Mouse (Mus musculus) intestine, embryonic 16.5 days (tissue): Measurements from ENCODE around the gene Gm853. TPM values are rescaled to one million over a fixed set of nuclear protein-coding genes. Genes with fewer than 3 reads are reported as not detected.

Source experiments
- ATAC-seq: fragments of 200-750 bp; cut with Nextera tagmentation; 2 replicates; pipeline ENCODE4 v1.8.0; 2017; ENCODE audit warnings: moderate TSS enrichment, moderate library complexity
- H3K27ac ChIP-seq: fragments of 300-500 bp; sonication (generic); 2 replicates; pipeline ENCODE4 v1.5.1; 2014; ENCODE audit warnings: mild to moderate bottlenecking, low read length
- H3K27me3 ChIP-seq: fragments of 300-500 bp; sonication (generic); replicated peaks from 2 replicates; pipeline ENCODE4 v1.6.1; 2014; ENCODE audit warnings: low read length, control low read depth, mixed read lengths; ENCODE audit not compliant: control insufficient read depth, insufficient read depth
- H3K36me3 ChIP-seq: fragments of 300-500 bp; sonication (generic); 2 replicates; pipeline ENCODE4 v1.6.1; 2014; ENCODE audit warnings: low read length, control low read depth; ENCODE audit not compliant: control insufficient read depth, insufficient read depth
- H3K4me1 ChIP-seq: fragments of 300-500 bp; sonication (generic); 2 replicates; pipeline ENCODE4 v1.6.1; 2014; ENCODE audit warnings: low read length, control low read depth, mixed read lengths; ENCODE audit not compliant: control insufficient read depth, insufficient read depth
- H3K4me2 ChIP-seq: fragments of 300-500 bp; sonication (generic); 2 replicates; pipeline ENCODE4 v1.6.1; 2014; ENCODE audit warnings: low read depth, low read length, control low read depth
- H3K4me3 ChIP-seq: fragments of 300-500 bp; sonication (generic); 2 replicates; pipeline ENCODE4 v1.5.1; 2014; ENCODE audit warnings: mild to moderate bottlenecking, low read length
- H3K9ac ChIP-seq: fragments of 300-500 bp; sonication (generic); 2 replicates; pipeline ENCODE4 v1.6.1; 2014; ENCODE audit warnings: low read depth, low read length
- H3K9me3 ChIP-seq: fragments of 300-500 bp; sonication (generic); 2 replicates; pipeline ENCODE4 v1.6.1; 2016; ENCODE audit warnings: low read length, control low read depth; ENCODE audit not compliant: control insufficient read depth
- WGBS: fragments of 180-500 bp; shearing (Covaris S2); extraction: QIAGEN DNeasy Blood & Tissue Kit; methylation state at CpG from one replicate; pipeline ENCODE4 v1.1.7; 2014; 5-methylcytosine and 5-hydroxymethylcytosine counted together
- polyA plus RNA-seq: library from polyadenylated mRNA; unstranded; fragments of >200 nt; fragmentation: Nextera tagmentation; extraction: Ambion mirVana; gene quantifications from 2 replicates; pipeline ENCODE4 v1.2.1, GENCODE M21; 2015

The Gm853 gene
- polyA plus RNA-seq, result not detected in 2 replicates

DNA sequence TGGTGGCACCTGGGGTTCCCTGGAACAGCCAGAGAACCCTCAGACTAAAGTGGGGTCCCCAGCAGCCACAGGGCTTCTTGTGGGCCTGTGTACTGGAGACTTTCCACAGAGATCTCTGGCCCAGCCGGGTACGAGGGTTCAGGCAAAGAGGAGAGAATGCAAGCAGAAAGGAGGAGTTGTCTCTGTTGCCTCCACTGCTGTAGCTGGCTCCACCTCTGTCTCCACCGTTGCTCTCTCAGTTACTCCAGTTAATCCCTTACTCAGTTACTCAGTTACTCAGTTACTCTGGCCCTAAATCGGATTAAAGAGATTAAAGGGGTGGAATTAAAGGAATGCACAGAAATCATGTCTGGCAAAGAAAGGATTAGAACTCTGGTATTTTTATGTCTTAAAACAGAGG, at the start of gene Gm853:
Gene Gm853, minus strand, starts transcription at position 223 of the 400 bp plus-strand sequence.
- Histone ChIP-seq H3K4me2 (no peak within 1 kb of the TSS), H3K9me3 (no peaks in the 10 kb centered on the region), H3K36me3 (no peaks in the 10 kb centered on the region), H3K4me3 (no peak within 1 kb of the TSS), H3K4me1 (no peaks in the 10 kb centered on the region), H3K9ac (no peak within 1 kb of the TSS), H3K27me3 (no peaks in the 10 kb centered on the region), H3K27ac (no peak within 1 kb of the TSS)
- WGBS, result 54% methylated on average over 4 of the region's 4 CpGs
- no peak for ATAC-seq

DNA sequence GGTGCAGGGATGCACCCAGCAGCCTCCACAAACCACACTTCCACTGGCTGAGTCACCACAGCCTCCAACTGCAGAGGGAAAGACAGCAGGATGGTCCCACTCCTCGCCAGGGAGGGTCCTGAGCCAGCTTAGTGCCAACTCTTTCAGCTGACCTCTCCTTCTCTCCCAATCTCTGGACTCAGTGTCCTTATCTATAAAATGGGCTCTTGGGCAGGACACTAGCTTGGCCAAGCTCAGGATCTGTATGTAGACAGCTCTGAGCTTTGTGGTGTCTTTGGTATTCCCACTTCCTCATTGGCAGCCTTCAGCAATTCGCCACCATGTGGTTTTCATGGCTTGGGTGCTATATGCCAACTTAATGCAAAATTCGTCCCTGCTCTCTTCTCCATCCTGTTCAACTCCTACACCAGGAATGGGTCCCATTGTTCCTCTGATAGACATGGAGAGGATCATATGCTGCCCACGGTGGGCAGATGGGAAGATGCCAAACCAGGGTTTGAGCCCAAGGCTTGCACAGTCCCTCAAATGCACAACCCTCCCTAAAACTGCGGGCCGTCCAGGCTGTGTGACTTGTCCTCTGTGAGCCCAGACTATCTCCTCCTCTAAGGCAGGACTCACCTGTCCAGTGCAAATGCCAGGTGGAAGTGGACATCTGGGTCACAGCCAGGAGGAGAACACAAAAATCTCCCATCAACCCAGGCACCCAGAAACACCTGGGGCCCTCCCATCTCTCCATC, 48.6 kb upstream of the Gm853 start:
- ATAC-seq, result no peak
- WGBS, result 82% methylated on average over 6 of the region's 6 CpGs

DNA sequence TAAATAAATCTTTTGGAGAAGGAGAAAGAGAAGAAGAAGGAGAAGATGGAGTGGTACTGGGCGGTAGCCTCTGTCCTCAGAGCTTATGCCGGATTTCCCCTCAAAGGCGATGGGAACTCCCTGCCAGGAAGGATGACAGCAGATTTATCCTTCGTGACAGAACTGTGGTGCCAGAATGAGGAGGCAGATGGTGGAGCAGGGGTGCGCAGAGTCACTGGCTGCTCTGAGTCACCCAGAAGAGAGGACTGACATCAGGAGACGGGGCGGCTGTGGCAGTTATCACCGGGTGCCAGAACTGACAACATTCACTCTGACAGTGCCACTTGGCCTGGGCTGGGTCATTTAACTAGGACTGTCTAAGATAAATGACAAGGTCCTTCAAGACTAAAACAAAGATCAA, 47.9 kb upstream of the Gm853 start:
- no peak overlapping the region for H3K4me2 ChIP-seq
- H3K27me3 ChIP-seq, result peaks cover 12% of the 10 kb centered on the region
- no peaks in the 10 kb centered on the region for H3K36me3 ChIP-seq
- WGBS, result 79% methylated on average over 8 of the region's 8 CpGs
- H3K9me3 ChIP-seq, result no peaks in the 10 kb centered on the region
- H3K4me1 ChIP-seq, result peaks cover 14% of the 10 kb centered on the region
- H3K27ac ChIP-seq, result no peak overlapping the region
- ATAC-seq, result no peak
- no peak overlapping the region for H3K4me3 ChIP-seq
- no peak overlapping the region for H3K9ac ChIP-seq

More for the DNA sequence above, 48.6 kb upstream of the Gm853 start:
- no peaks in the 10 kb centered on the region for H3K36me3 ChIP-seq
- no peak overlapping the region for H3K9ac ChIP-seq
- no peaks in the 10 kb centered on the region for H3K9me3 ChIP-seq
- no peak overlapping the region for H3K27ac ChIP-seq
- peaks cover 12% of the 10 kb centered on the region for H3K27me3 ChIP-seq
- H3K4me1 ChIP-seq, result peaks cover 14% of the 10 kb centered on the region
- no peak overlapping the region for H3K4me3 ChIP-seq
- no peak overlapping the region for H3K4me2 ChIP-seq

DNA sequence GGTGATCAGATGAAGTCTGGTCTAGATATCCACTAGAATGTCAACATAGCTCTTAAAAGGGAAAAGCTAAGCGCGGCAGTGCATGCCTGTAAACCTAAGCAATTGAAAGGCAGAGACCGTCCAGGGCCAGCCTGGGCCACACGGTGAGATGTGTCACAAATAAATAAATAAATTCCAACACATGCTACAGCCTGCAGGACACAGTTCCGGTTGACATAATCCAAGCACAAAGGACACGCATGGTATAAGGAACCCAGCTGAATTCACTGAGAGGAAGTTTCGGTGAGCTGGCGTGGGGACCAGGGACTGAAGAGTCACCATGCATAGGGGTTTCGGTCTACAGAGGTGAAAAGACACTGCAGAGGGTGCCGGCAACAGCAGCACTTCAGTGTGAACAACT, 46.5 kb upstream of the Gm853 start:
- Histone ChIP-seq H3K4me1 (peaks cover 9% of the 10 kb centered on the region), H3K4me2 (no peak overlapping the region), H3K9me3 (no peaks in the 10 kb centered on the region), H3K27ac (no peak overlapping the region), H3K9ac (no peak overlapping the region), H3K36me3 (no peaks in the 10 kb centered on the region), H3K4me3 (no peak overlapping the region), H3K27me3 (peaks cover 3% of the 10 kb centered on the region; the same call in 1 of the 2 replicates)
- 85% methylated on average over 10 of the region's 10 CpGs for WGBS
- no peak for ATAC-seq

DNA sequence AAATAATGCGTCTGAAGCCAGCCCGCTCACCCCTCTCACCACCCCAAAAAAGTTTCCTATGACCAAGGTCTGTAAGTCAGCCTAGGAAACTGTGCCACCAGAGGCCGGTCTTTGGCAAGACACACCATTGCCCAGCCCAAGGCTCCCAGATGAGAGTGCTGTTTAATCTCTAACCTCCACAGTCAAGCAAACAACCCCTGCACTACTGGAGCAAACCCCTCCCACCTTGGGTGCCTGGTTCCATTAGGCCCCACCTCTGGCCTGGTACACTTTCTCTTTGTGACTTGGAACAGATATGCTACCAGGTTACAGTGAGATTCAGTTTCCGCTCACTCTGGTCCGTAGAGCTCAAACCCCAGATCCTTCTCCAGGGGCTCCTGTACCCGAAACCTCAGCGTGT, 44.9 kb upstream of the Gm853 start:
- Histone ChIP-seq H3K4me1 (peaks cover 8% of the 10 kb centered on the region), H3K36me3 (no peaks in the 10 kb centered on the region), H3K27me3 (no peaks in the 10 kb centered on the region; the same call in 1 of the 2 replicates), H3K27ac (no peak overlapping the region), H3K4me2 (peak overlapping the region; percentile 52), H3K4me3 (peak overlapping the region; percentile 31; the same call in 1 of the 2 replicates), H3K9ac (peak overlapping the region; percentile 30; the same call in 1 of the 2 replicates), H3K9me3 (no peaks in the 10 kb centered on the region)
- peak; percentile 85 for ATAC-seq
- 60% methylated on average over 7 of the region's 7 CpGs for WGBS

DNA sequence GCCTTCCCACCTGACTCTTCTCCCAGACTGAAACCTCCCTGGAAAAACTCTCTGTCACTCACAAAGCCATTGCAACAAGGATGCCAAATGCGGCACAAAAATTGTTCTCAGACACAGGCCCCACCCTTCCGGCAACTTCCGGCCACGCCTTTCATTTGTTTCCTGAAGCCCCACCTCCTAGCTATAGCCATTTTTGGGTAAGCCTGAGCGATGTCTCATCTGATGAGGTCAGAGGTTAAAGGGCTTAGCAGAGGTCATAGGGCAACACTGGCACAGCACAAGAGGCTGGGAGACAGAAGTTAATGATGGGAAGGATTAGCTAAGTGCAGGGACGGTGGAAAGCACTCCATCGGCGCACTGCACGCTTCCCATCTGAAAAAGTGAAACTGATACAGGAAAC, 44.4 kb upstream of the Gm853 start:
- Histone ChIP-seq H3K27ac (no peak overlapping the region), H3K36me3 (no peaks in the 10 kb centered on the region), H3K9ac (no peak overlapping the region), H3K4me3 (peak overlapping the region; percentile 31), H3K27me3 (no peaks in the 10 kb centered on the region; the same call in 1 of the 2 replicates), H3K4me1 (peaks cover 8% of the 10 kb centered on the region), H3K4me2 (peak overlapping the region; percentile 52), H3K9me3 (no peaks in the 10 kb centered on the region)
- no peak; the same call in 1 of the 2 replicates for ATAC-seq
- 48% methylated on average over 9 of the region's 9 CpGs for WGBS

DNA sequence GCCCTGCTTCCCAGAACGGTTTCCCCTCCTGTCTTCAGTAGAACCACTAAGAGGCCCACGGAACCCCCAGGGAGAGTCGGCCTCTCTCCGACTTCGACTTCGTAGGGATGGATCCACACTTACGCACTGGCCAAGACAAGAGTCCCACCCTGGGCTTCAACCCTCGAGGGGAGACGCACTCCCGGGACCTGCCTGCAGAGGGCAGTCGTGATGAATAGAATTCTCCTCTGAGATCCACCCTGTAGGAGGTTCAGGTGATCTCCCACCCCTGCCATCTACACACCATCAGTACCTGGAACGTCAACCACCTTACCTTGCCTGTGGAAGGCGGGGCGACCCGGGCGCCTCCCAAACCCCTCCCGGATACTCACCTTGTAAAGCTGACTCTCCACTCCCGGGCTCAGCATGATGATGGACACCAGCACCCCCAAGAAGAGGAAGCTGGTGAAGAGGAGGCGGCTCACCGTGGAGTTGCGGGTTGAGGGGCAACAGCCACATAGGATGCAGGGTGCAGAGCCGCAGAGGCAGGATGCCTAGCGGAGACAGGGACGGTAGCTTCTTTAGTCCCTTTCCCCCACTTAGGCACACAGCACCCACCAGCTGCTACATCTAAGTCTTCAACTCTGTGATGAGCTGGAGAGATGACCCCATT, 42.6 kb upstream of the Gm853 start:
- Histone ChIP-seq H3K27ac (no peak overlapping the region), H3K4me3 (no peak overlapping the region), H3K4me1 (peaks cover 8% of the 10 kb centered on the region), H3K27me3 (no peaks in the 10 kb centered on the region; the same call in 1 of the 2 replicates), H3K4me2 (no peak overlapping the region), H3K9me3 (no peaks in the 10 kb centered on the region), H3K9ac (no peak overlapping the region), H3K36me3 (no peaks in the 10 kb centered on the region)
- 26% methylated on average over 24 of the region's 24 CpGs for WGBS
- ATAC-seq, result no peak

DNA sequence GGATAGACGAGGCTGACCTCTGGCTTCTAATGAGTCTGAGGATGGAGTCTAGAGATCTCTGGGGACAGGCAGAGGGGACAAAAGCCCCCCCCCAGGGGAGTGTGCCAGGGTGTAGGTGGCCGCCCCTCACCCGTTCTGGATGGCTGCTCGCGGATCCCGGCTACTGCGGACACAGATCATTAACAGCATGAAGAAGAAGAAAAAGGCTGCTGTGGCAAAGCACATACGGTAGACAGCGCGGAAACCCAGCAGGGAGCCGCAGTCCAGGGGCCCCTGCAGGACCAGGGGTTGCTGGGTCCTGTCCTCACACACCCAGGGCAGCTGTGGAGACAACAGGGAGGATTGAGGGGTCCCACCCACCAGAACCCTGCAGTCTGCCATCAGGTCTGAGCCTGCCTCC, 41.9 kb upstream of the Gm853 start:
- H3K9me3 ChIP-seq, result no peaks in the 10 kb centered on the region
- H3K9ac ChIP-seq, result no peak overlapping the region
- no peak overlapping the region for H3K27ac ChIP-seq
- no peak for ATAC-seq
- H3K27me3 ChIP-seq, result no peaks in the 10 kb centered on the region; the same call in 1 of the 2 replicates
- H3K4me3 ChIP-seq, result no peak overlapping the region
- no peaks in the 10 kb centered on the region for H3K36me3 ChIP-seq
- 54% methylated on average over 11 of the region's 11 CpGs for WGBS
- peaks cover 8% of the 10 kb centered on the region for H3K4me1 ChIP-seq
- no peak overlapping the region for H3K4me2 ChIP-seq

DNA sequence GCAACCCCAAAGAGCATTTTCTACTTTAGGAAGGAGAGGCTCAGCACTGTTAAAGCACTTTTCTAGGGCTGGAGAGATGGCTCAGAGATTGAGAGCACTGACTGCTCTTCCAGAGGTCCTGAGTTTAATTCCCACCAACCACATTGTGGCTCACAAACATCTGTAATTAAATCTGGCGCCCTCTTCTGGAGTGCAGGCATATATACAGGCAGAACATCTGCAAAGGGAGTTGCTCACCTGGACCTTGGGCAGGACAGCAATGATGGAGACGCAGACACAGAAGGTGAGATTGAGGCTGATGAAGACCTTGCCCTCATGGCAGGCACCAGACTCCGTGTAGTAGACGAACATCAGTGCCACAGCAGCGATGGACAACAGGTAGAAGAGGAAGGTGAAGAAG, 38.2 kb upstream of the Gm853 start:
- no peak for ATAC-seq
- Histone ChIP-seq H3K9me3 (no peaks in the 10 kb centered on the region), H3K9ac (no peak overlapping the region), H3K27ac (no peak overlapping the region), H3K27me3 (no peaks in the 10 kb centered on the region; the same call in 1 of the 2 replicates), H3K4me2 (no peak overlapping the region), H3K36me3 (no peaks in the 10 kb centered on the region), H3K4me3 (no peak overlapping the region), H3K4me1 (no peaks in the 10 kb centered on the region)
- 24% methylated on average over 5 of the region's 5 CpGs for WGBS
